ENCODE assay signal across 10 mouse cellular contexts in genomic region chr3:107149006-107149405, GRCm38 (mm10). TPM values are rescaled to one million over a fixed set of nuclear protein-coding genes. Genes with fewer than 3 reads are reported as not detected.
DNase-seq lines count a peak whose midpoint lies in the region; ATAC-seq and TF ChIP-seq lines count a peak whose summit lies in the region.
"Had no signal": no experiment of that assay in that cellular context is flagged by ENCODE, and none has a peak within 500 bp of the region (broad histone marks: within the 10 kb centered on the region; RNA-seq: fewer than 3 reads in every experiment).

No protein-coding gene starts in this region.

- peak; percentile 40 for TF ChIP-seq CTCF in forebrain, postnatal 0 days (IDR thresholded peaks at IDR 0.05; ENCODE audit: low read depth)
- TF ChIP-seq CTCF in liver, embryonic 14.5 days (IDR thresholded peaks at IDR 0.05; ENCODE audit: low read depth), result peak; percentile 62

- no peak for ATAC-seq in forebrain, postnatal 0 days
- no peak for ATAC-seq in forebrain, embryonic 13.5 days
- ATAC-seq in liver, embryonic 14.5 days (ENCODE audit: insufficient read depth), result no peak

- no peak overlapping the region for H3K4me3 ChIP-seq in forebrain, postnatal 0 days (ENCODE audit: low read depth, low read length)
- H3K4me3 ChIP-seq in forebrain, embryonic 13.5 days, result no peak overlapping the region
- no peak overlapping the region for H3K4me3 ChIP-seq in embryonic facial prominence, embryonic 10.5 days
- no peak overlapping the region for H3K4me3 ChIP-seq in liver, embryonic 14.5 days (ENCODE audit: insufficient read depth in 1 of 2, low read depth in 2 of 2, low read length in 2 of 2)
- H3K4me3 ChIP-seq: myocyte had no signal

- DNase-seq in forebrain, postnatal 0 days, result no peak
- peak; percentile 15 to 58 for DNase-seq in spleen, adult 18-20 months
- DNase-seq in spleen, adult 12 weeks (ENCODE audit: low spot score), result no peak
- DNase-seq in embryonic facial prominence, embryonic 10.5 days (ENCODE audit: low spot score), result peak; percentile 37
- DNase-seq in liver, embryonic 14.5 days (ENCODE audit: low read depth in 3 of 3, low spot score in 3 of 3), result no peak
- peak; percentile 68 for DNase-seq in testis, postnatal 10 days (ENCODE audit: low spot score)
- no peak for DNase-seq in frontal cortex, postnatal 25 days (ENCODE audit: low spot score in 2 of 2)

- no peak overlapping the region for H3K4me2 ChIP-seq in forebrain, postnatal 0 days (ENCODE audit: low read depth)
- no peak overlapping the region for H3K4me2 ChIP-seq in forebrain, embryonic 13.5 days
- no peak overlapping the region for H3K4me2 ChIP-seq in liver, embryonic 14.5 days (ENCODE audit: low read depth)

- no peaks in the 10 kb centered on the region for H3K27me3 ChIP-seq in forebrain, postnatal 0 days (ENCODE audit: insufficient read depth, low read length)
- H3K27me3 ChIP-seq in forebrain, embryonic 13.5 days, result no peaks in the 10 kb centered on the region
- no peaks in the 10 kb centered on the region for H3K27me3 ChIP-seq in embryonic facial prominence, embryonic 10.5 days (replicated peaks; ENCODE audit: low read depth, poor library complexity, severe bottlenecking)
- no peaks in the 10 kb centered on the region for H3K27me3 ChIP-seq in liver, embryonic 14.5 days (ENCODE audit: control insufficient read depth, insufficient read depth, low read length)

- H3K9ac ChIP-seq in forebrain, postnatal 0 days, result no peak overlapping the region
- H3K9ac ChIP-seq in forebrain, embryonic 13.5 days, result no peak overlapping the region
- H3K9ac ChIP-seq in liver, embryonic 14.5 days (replicated peaks), result no peak overlapping the region

- H3K36me3 ChIP-seq in forebrain, postnatal 0 days (ENCODE audit: insufficient read depth), result no peaks in the 10 kb centered on the region
- no peaks in the 10 kb centered on the region for H3K36me3 ChIP-seq in forebrain, embryonic 13.5 days (ENCODE audit: poor library complexity, severe bottlenecking)
- no peaks in the 10 kb centered on the region for H3K36me3 ChIP-seq in embryonic facial prominence, embryonic 10.5 days (replicated peaks)
- H3K36me3 ChIP-seq in liver, embryonic 14.5 days (replicated peaks; ENCODE audit: control insufficient read depth, insufficient read depth, low read depth), result no peaks in the 10 kb centered on the region

- TF ChIP-seq EP300 in liver, embryonic 14.5 days (IDR thresholded peaks at IDR 0.05; ENCODE audit: low read depth), result no peak

- no peaks in the 10 kb centered on the region for H3K9me3 ChIP-seq in forebrain, postnatal 0 days (ENCODE audit: low read length)
- no peaks in the 10 kb centered on the region for H3K9me3 ChIP-seq in forebrain, embryonic 13.5 days (replicated peaks)
- no peaks in the 10 kb centered on the region for H3K9me3 ChIP-seq in embryonic facial prominence, embryonic 10.5 days
- H3K9me3 ChIP-seq in liver, embryonic 14.5 days (ENCODE audit: control insufficient read depth, low read length), result no peaks in the 10 kb centered on the region

- no peak overlapping the region for H3K27ac ChIP-seq in forebrain, postnatal 0 days (ENCODE audit: low read depth, low read length)
- H3K27ac ChIP-seq in forebrain, embryonic 13.5 days, result no peak overlapping the region
- no peak overlapping the region for H3K27ac ChIP-seq in embryonic facial prominence, embryonic 10.5 days (replicated peaks)
- no peak overlapping the region for H3K27ac ChIP-seq in liver, embryonic 14.5 days

- WGBS in forebrain, postnatal 0 days, result 86% methylated on average over 3 of the region's 3 CpGs
- WGBS in forebrain, embryonic 13.5 days, result 82% methylated on average over 3 of the region's 3 CpGs
- WGBS in embryonic facial prominence, embryonic 10.5 days, result 63% methylated on average over 3 of the region's 3 CpGs
- 46% methylated on average over 3 of the region's 3 CpGs for WGBS in liver, embryonic 14.5 days (ENCODE audit: insufficient replicate concordance)

- H3K4me1 ChIP-seq in forebrain, postnatal 0 days (ENCODE audit: insufficient read depth), result 0 out of 2 replicates have a peak, but pooled peaks cover 4% of the 10 kb centered on the region
- peaks cover 20% of the 10 kb centered on the region for H3K4me1 ChIP-seq in forebrain, embryonic 13.5 days
- H3K4me1 ChIP-seq in embryonic facial prominence, embryonic 10.5 days, result peaks cover 5% of the 10 kb centered on the region; the same call in 1 of the 2 replicates
- no peaks in the 10 kb centered on the region for H3K4me1 ChIP-seq in liver, embryonic 14.5 days (replicated peaks; ENCODE audit: control insufficient read depth in 2 of 2, insufficient read depth in 2 of 2, low read length in 1 of 2)

RNA-seq across cellular contexts. Expression of gene Kcna10, which starts 33.9 kb away (rescaled TPM):
- not detected in 2 replicates for total RNA-seq in forebrain, postnatal 0 days (2014; rRNA removed)
- not detected in 2 replicates for polyA plus RNA-seq in forebrain, postnatal 0 days (2015; fragmentation: Nextera tagmentation; extraction: Ambion mirVana)
- polyA plus RNA-seq in forebrain, embryonic 13.5 days (2015; fragmentation: Nextera tagmentation; extraction: Ambion mirVana), result not detected in 2 replicates
- polyA plus RNA-seq in embryonic facial prominence, embryonic 10.5 days (2016; fragmentation: Nextera tagmentation; extraction: Ambion mirVana), result not detected in 2 replicates
- not detected in 2 replicates for polyA plus RNA-seq in liver, embryonic 14.5 days (2012; rRNA removed)
- polyA plus RNA-seq in liver, embryonic 14.5 days (2014; fragmentation: Nextera tagmentation; extraction: Ambion mirVana), result not detected in 2 replicates
- total RNA-seq: hematopoietic stem cell, adult 5-6 weeks had no signal
- polyA plus RNA-seq: myocyte had no signal

RNA-seq across cellular contexts. Expression of gene Kcna2, which starts 48.1 kb away (rescaled TPM):
- total RNA-seq in forebrain, postnatal 0 days (2014; rRNA removed), result 9.6 and 11.3 TPM in 2 replicates
- 0.42 and 1.0 TPM in 2 replicates for polyA plus RNA-seq in forebrain, postnatal 0 days (2015; fragmentation: Nextera tagmentation; extraction: Ambion mirVana)
- 0.37 and 0.49 TPM in 2 replicates for polyA plus RNA-seq in forebrain, embryonic 13.5 days (2015; fragmentation: Nextera tagmentation; extraction: Ambion mirVana)
- 0.02 and 0.03 TPM in 2 replicates for polyA plus RNA-seq in embryonic facial prominence, embryonic 10.5 days (2016; fragmentation: Nextera tagmentation; extraction: Ambion mirVana)
- polyA plus RNA-seq in liver, embryonic 14.5 days (2012; rRNA removed), result 0.12 and 0.15 TPM in 2 replicates
- 0.05 and 0.06 TPM in 2 replicates for polyA plus RNA-seq in liver, embryonic 14.5 days (2014; fragmentation: Nextera tagmentation; extraction: Ambion mirVana)
- total RNA-seq: hematopoietic stem cell, adult 5-6 weeks had no signal
- polyA plus RNA-seq: myocyte had no signal

Comparison
In these comparisons a context has a peak if more than half of its experiments do, and no peak if none do; other contexts are left out.
1. DNase-seq: peak in spleen, adult 18-20 months (2 of 2), embryonic facial prominence, embryonic 10.5 days (single experiment) and testis, postnatal 10 days (single experiment); none in forebrain, postnatal 0 days (single experiment), spleen, adult 12 weeks (single experiment), liver, embryonic 14.5 days (0 of 3) and frontal cortex, postnatal 25 days (0 of 2).